Mouse (Mus musculus): ENCODE data around the gene Hexim2. TPM values are rescaled to one million over a fixed set of nuclear protein-coding genes. Genes with fewer than 3 reads are reported as not detected.
A peak's percentile ranks its signal among the peaks of the same experiment; 100 is the strongest.

Hexim2 gene
- polyA plus RNA-seq, 1 experiment from 2014 or later: 8.8 TPM

- peak overlapping the region; percentile 37 for H3K9ac ChIP-seq
- no peak for ATAC-seq
- H3K9me3 ChIP-seq: no peaks in the 10 kb centered on the region
- H3K4me2 ChIP-seq (replicated peaks): peak overlapping the region; percentile 61
- no peaks in the 10 kb centered on the region for H3K36me3 ChIP-seq
- H3K4me1 ChIP-seq (replicated peaks): peaks cover 20% of the 10 kb centered on the region
- no peaks in the 10 kb centered on the region for H3K27me3 ChIP-seq (replicated peaks)
- H3K4me3 ChIP-seq (replicated peaks): peak overlapping the region; percentile 32
- H3K27ac ChIP-seq: peak overlapping the region; percentile 52
- 46% methylated on average over 6 of the region's 6 CpGs for WGBS
Observed at GRCm38 (mm10) chr11:103133456-103134185, 1.4 kb downstream of the Hexim2 start.

GRCm38 (mm10) chr11:103134221-103134620, 2.0 kb downstream of the Hexim2 start:
- no peak for ATAC-seq
- Histone ChIP-seq H3K9ac (no peak overlapping the region), H3K36me3 (0 out of 2 replicates have a peak, but pooled peaks cover under 1% of the 10 kb centered on the region), H3K9me3 (no peaks in the 10 kb centered on the region), H3K4me2 (replicated peaks) (0 out of 2 replicates have a peak overlapping the region, but pooled peaks have one; percentile 61), H3K4me3 (replicated peaks) (no peak overlapping the region), H3K27me3 (replicated peaks) (no peaks in the 10 kb centered on the region), H3K27ac (peak overlapping the region; percentile 52; the same call in 1 of the 2 replicates), H3K4me1 (replicated peaks) (peaks cover 20% of the 10 kb centered on the region)
- 63% methylated on average over 3 of the region's 3 CpGs for WGBS

- H3K9me3 ChIP-seq: no peaks in the 10 kb centered on the region
- H3K4me3 ChIP-seq (replicated peaks): no peak overlapping the region
- WGBS: 81% methylated on average over 8 of the region's 8 CpGs
Observed at GRCm38 (mm10) chr11:103136039-103136577, 3.9 kb downstream of the Hexim2 start.

GRCm38 (mm10) chr11:103139951-103140762, 7.9 kb downstream of the Hexim2 start:
- Histone ChIP-seq H3K4me3 (replicated peaks) (no peak overlapping the region), H3K36me3 (0 out of 2 replicates have a peak, but pooled peaks cover 4% of the 10 kb centered on the region), H3K4me1 (replicated peaks) (peaks cover 45% of the 10 kb centered on the region), H3K9ac (0 out of 2 replicates have a peak overlapping the region, but pooled peaks have one; percentile 3), H3K27me3 (replicated peaks) (no peaks in the 10 kb centered on the region), H3K4me2 (replicated peaks) (peak overlapping the region; percentile 36; the same call in 1 of the 2 replicates), H3K27ac (peak overlapping the region; percentile 96), H3K9me3 (no peaks in the 10 kb centered on the region)
- no peak for ATAC-seq
- WGBS: 69% methylated on average over 14 of the region's 14 CpGs

More at GRCm38 (mm10) chr11:103136039-103136577, 3.9 kb downstream of the Hexim2 start:
- no peak overlapping the region for H3K9ac ChIP-seq
- 0 out of 2 replicates have a peak, but pooled peaks cover 4% of the 10 kb centered on the region for H3K36me3 ChIP-seq
- H3K4me2 ChIP-seq (replicated peaks): no peak overlapping the region
- ATAC-seq: no peak
- H3K4me1 ChIP-seq (replicated peaks): peaks cover 25% of the 10 kb centered on the region
- no peaks in the 10 kb centered on the region for H3K27me3 ChIP-seq (replicated peaks)
- H3K27ac ChIP-seq: no peak overlapping the region

GRCm38 (mm10) chr11:103140763-103141100, 8.5 kb downstream of the Hexim2 start:
- 0 out of 2 replicates have a peak, but pooled peaks cover 4% of the 10 kb centered on the region for H3K36me3 ChIP-seq
- peak; percentile 37 for ATAC-seq
- H3K4me3 ChIP-seq (replicated peaks): no peak overlapping the region
- H3K9ac ChIP-seq: no peak overlapping the region
- H3K4me1 ChIP-seq (replicated peaks): peaks cover 48% of the 10 kb centered on the region
- H3K27ac ChIP-seq: peak overlapping the region; percentile 96
- no peaks in the 10 kb centered on the region for H3K27me3 ChIP-seq (replicated peaks)
- peak overlapping the region; percentile 36; the same call in 1 of the 2 replicates for H3K4me2 ChIP-seq (replicated peaks)
- no peaks in the 10 kb centered on the region for H3K9me3 ChIP-seq
- WGBS: 20% methylated on average over 6 of the region's 6 CpGs

- no peaks in the 10 kb centered on the region for H3K9me3 ChIP-seq
- peak overlapping the region; percentile 48 for H3K4me2 ChIP-seq (replicated peaks)
- no peaks in the 10 kb centered on the region for H3K27me3 ChIP-seq (replicated peaks)
- H3K36me3 ChIP-seq: 0 out of 2 replicates have a peak, but pooled peaks cover 4% of the 10 kb centered on the region
- peak; percentile 88 for ATAC-seq
- peak overlapping the region; percentile 96 for H3K27ac ChIP-seq
- H3K9ac ChIP-seq: peak overlapping the region; percentile 28
- H3K4me3 ChIP-seq (replicated peaks): 0 out of 2 replicates have a peak overlapping the region, but pooled peaks have one; percentile 3
- 12% methylated on average over 11 of the region's 11 CpGs for WGBS
- H3K4me1 ChIP-seq (replicated peaks): peaks cover 48% of the 10 kb centered on the region
Observed at GRCm38 (mm10) chr11:103141101-103141943, 9.1 kb downstream of the Hexim2 start.

- Histone ChIP-seq H3K27ac (peak overlapping the region; percentile 96), H3K36me3 (0 out of 2 replicates have a peak, but pooled peaks cover 4% of the 10 kb centered on the region), H3K9me3 (no peaks in the 10 kb centered on the region), H3K27me3 (replicated peaks) (no peaks in the 10 kb centered on the region), H3K9ac (peak overlapping the region; percentile 28), H3K4me1 (replicated peaks) (peaks cover 48% of the 10 kb centered on the region), H3K4me3 (replicated peaks) (0 out of 2 replicates have a peak overlapping the region, but pooled peaks have one; percentile 3), H3K4me2 (replicated peaks) (peak overlapping the region; percentile 48)
- 29% methylated on average over 1 of the region's 1 CpGs for WGBS
- no peak; the same call in 1 of the 2 replicates for ATAC-seq
Observed at GRCm38 (mm10) chr11:103141944-103142255, 9.7 kb downstream of the Hexim2 start.

GRCm38 (mm10) chr11:103142441-103143182, 10.4 kb downstream of the Hexim2 start:
- whole genome bisulfite sequencing: 25% methylated on average over 8 of the region's 8 CpGs
- peak; percentile 45 for ATAC-seq
- H3K4me2 ChIP-seq (replicated peaks): peak overlapping the region; percentile 51
- peaks cover 51% of the 10 kb centered on the region for H3K4me1 ChIP-seq (replicated peaks)
- peak overlapping the region; percentile 96 for H3K27ac ChIP-seq
- H3K27me3 ChIP-seq (replicated peaks): no peaks in the 10 kb centered on the region
- peak overlapping the region; percentile 20 for H3K4me3 ChIP-seq (replicated peaks)
- H3K9ac ChIP-seq: no peak overlapping the region; the same call in 1 of the 2 replicates
- H3K36me3 ChIP-seq: 0 out of 2 replicates have a peak, but pooled peaks cover 4% of the 10 kb centered on the region
- H3K9me3 ChIP-seq: no peaks in the 10 kb centered on the region

GRCm38 (mm10) chr11:103144309-103145285, 12.4 kb downstream of the Hexim2 start:
- no peaks in the 10 kb centered on the region for H3K27me3 ChIP-seq (replicated peaks)
- no peak overlapping the region for H3K9ac ChIP-seq
- no peak overlapping the region for H3K4me2 ChIP-seq (replicated peaks)
- no peaks in the 10 kb centered on the region for H3K36me3 ChIP-seq
- peak overlapping the region; percentile 62 for H3K27ac ChIP-seq
- H3K4me1 ChIP-seq (replicated peaks): peaks cover 51% of the 10 kb centered on the region
- H3K9me3 ChIP-seq: no peaks in the 10 kb centered on the region
- no peak overlapping the region for H3K4me3 ChIP-seq (replicated peaks)
- ATAC-seq: 0 out of 2 replicates have a peak, but pooled peaks have one; percentile 7
- WGBS: 44% methylated on average over 12 of the region's 12 CpGs

GRCm38 (mm10) chr11:103146386-103146785, 14.2 kb downstream of the Hexim2 start:
- H3K27me3 ChIP-seq (replicated peaks): no peaks in the 10 kb centered on the region
- no peak overlapping the region for H3K9ac ChIP-seq
- ATAC-seq: no peak
- no peak overlapping the region for H3K27ac ChIP-seq
- H3K4me2 ChIP-seq (replicated peaks): no peak overlapping the region
- no peaks in the 10 kb centered on the region for H3K9me3 ChIP-seq
- no peaks in the 10 kb centered on the region for H3K36me3 ChIP-seq
- peaks cover 36% of the 10 kb centered on the region for H3K4me1 ChIP-seq (replicated peaks)
- WGBS: 91% methylated on average over 4 of the region's 4 CpGs
- no peak overlapping the region for H3K4me3 ChIP-seq (replicated peaks)
